Mouse (Mus musculus): Measurements from ENCODE around the gene Alcam.

GRCm38 (mm10) chr16:52472635-52473034 lies 18.8 kb upstream of the Alcam start:
- TF ChIP-seq CTCF (IDR thresholded peaks at IDR 0.05; ENCODE audit: low read depth, low read length) (no peak), POLR2A (IDR thresholded peaks at IDR 0.05; ENCODE audit: borderline replicate concordance, low read depth, low read length) (no peak)
